Mouse (Mus musculus) forebrain, postnatal 0 days (tissue): ENCODE results near the gene Nell1. TPM values are rescaled to one million over a fixed set of nuclear protein-coding genes. Genes with fewer than 3 reads are reported as not detected.

Source experiments
- ATAC-seq: fragments of 200-750 bp; cut with Nextera tagmentation; 2 replicates; pipeline ENCODE4 v1.8.0; 2017; ENCODE audit warnings: mild to moderate bottlenecking, moderate library complexity
- DNase-seq: peaks from one replicate; pipeline ENCODE4 v3.0.0-alpha.2; 2015
- H3K27ac ChIP-seq: fragments of 300-500 bp; sonication (generic); 2 replicates; pipeline ENCODE4 v1.5.1; 2014; ENCODE audit warnings: low read depth, mild to moderate bottlenecking, antibody characterized with exemption, low read length, moderate library complexity, mixed read lengths
- H3K27me3 ChIP-seq: fragments of 300-500 bp; sonication (generic); 2 replicates; pipeline ENCODE4 v1.6.1; 2014; ENCODE audit warnings: mild to moderate bottlenecking, low read length, mixed read lengths; ENCODE audit not compliant: insufficient read depth
- H3K36me3 ChIP-seq: fragments of 300-500 bp; sonication (generic); 2 replicates; pipeline ENCODE4 v1.6.1; 2014; ENCODE audit warnings: mild to moderate bottlenecking, moderate library complexity; ENCODE audit not compliant: insufficient read depth
- H3K4me1 ChIP-seq: fragments of 300-500 bp; sonication (generic); 2 replicates; pipeline ENCODE4 v1.6.1; 2014; ENCODE audit warnings: antibody characterized with exemption; ENCODE audit not compliant: insufficient read depth
- H3K4me2 ChIP-seq: fragments of 300-500 bp; sonication (generic); 2 replicates; pipeline ENCODE4 v1.6.1; 2014; ENCODE audit warnings: low read depth, mild to moderate bottlenecking, moderate library complexity
- H3K4me3 ChIP-seq: fragments of 300-500 bp; sonication (generic); 2 replicates; pipeline ENCODE4 v1.5.1; 2014; ENCODE audit warnings: low read depth, low read length, mixed read lengths
- H3K9ac ChIP-seq: fragments of 300-500 bp; sonication (generic); 2 replicates; pipeline ENCODE4 v1.6.1; 2014; ENCODE audit warnings: mild to moderate bottlenecking
- H3K9me3 ChIP-seq: fragments of 300-500 bp; sonication (generic); 2 replicates; pipeline ENCODE4 v1.6.1; 2016; ENCODE audit warnings: low read length
- CTCF ChIP-seq: sonication (generic); IDR thresholded peaks from 2 replicates; pipeline ENCODE4 v1.5.1; 2016; ENCODE audit warnings: antibody characterized with exemption, control low read depth, low read depth
- WGBS: fragments of 180-500 bp; shearing (Covaris S2); extraction: QIAGEN DNeasy Blood & Tissue Kit; methylation state at CpG from one replicate; pipeline ENCODE4 v1.1.7; 2014; 5-methylcytosine and 5-hydroxymethylcytosine counted together
- polyA plus RNA-seq: library from polyadenylated mRNA; unstranded; fragments of >200 nt; fragmentation: Nextera tagmentation; extraction: Ambion mirVana; gene quantifications from 2 replicates; pipeline ENCODE4 v1.2.1, GENCODE M21; 2015
- total RNA-seq: library from RNA; depleted of rRNA; stranded (reverse); fragments of >200 nt; gene quantifications from 2 replicates; pipeline ENCODE4 v1.2.3, GENCODE M21; 2014

Gene Nell1
- total and polyA plus RNA-seq, 2 experiments from 2014 or later, result 32.6 to 56.3 TPM

GRCm38 (mm10) chr7:50588642-50589424 is 614.2 kb downstream of the Nell1 start:
- H3K4me2 ChIP-seq, result no peak overlapping the region
- H3K9me3 ChIP-seq, result no peaks in the 10 kb centered on the region
- ATAC-seq, result no peak
- H3K36me3 ChIP-seq, result no peaks in the 10 kb centered on the region
- no peak for TF ChIP-seq CTCF
- DNase-seq, result no peak
- H3K9ac ChIP-seq, result no peak overlapping the region
- H3K27me3 ChIP-seq, result no peaks in the 10 kb centered on the region
- no peak overlapping the region for H3K4me3 ChIP-seq
- WGBS, result 59% methylated on average over 8 of the region's 8 CpGs
- H3K27ac ChIP-seq, result no peak overlapping the region
- no peaks in the 10 kb centered on the region for H3K4me1 ChIP-seq

DNA sequence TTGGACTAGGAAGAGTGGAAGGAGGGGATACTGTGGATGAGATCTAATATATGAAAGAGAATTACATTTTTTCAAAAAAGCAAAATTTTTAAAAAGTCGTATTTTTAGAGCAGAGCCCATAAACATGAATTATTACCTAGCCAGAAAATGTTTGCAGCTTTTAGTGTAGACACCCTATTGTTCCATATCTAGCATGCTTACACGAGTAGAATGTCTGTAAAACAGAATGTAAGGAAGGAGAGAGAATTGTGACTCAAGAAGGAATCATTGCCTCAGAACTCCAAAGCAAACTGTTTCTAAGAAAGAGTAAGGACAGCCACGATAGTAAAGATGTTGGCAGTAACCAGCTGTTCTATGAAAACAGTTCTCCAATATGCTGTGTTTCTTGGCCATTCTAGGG is 624.2 kb downstream of the Nell1 start, which contains the start of gene 4933405O20Rik:
Gene 4933405O20Rik (plus strand): TSS at position 301 of the 400 bp plus-strand sequence.
- no peak for TF ChIP-seq CTCF
- Histone ChIP-seq H3K9me3 (no peaks in the 10 kb centered on the region), H3K36me3 (no peaks in the 10 kb centered on the region), H3K9ac (no peak within 1 kb of the TSS), H3K4me3 (no peak within 1 kb of the TSS), H3K4me1 (no peaks in the 10 kb centered on the region), H3K27me3 (no peaks in the 10 kb centered on the region), H3K27ac (no peak within 1 kb of the TSS), H3K4me2 (no peak within 1 kb of the TSS)
- no peak for DNase-seq
- 77% methylated on average over 3 of the region's 3 CpGs for WGBS
- no peak for ATAC-seq

- Histone ChIP-seq H3K4me1 (no peaks in the 10 kb centered on the region), H3K36me3 (no peaks in the 10 kb centered on the region), H3K4me2 (no peak overlapping the region), H3K27me3 (no peaks in the 10 kb centered on the region), H3K27ac (no peak overlapping the region), H3K9ac (no peak overlapping the region), H3K9me3 (no peaks in the 10 kb centered on the region), H3K4me3 (no peak overlapping the region)
- DNase-seq (no peak), ATAC-seq (no peak)
- TF ChIP-seq CTCF, result no peak
- 59% methylated on average over 2 of the region's 2 CpGs for WGBS
Measured at GRCm38 (mm10) chr7:50614101-50614500, 639.4 kb downstream of the Nell1 start.

DNA sequence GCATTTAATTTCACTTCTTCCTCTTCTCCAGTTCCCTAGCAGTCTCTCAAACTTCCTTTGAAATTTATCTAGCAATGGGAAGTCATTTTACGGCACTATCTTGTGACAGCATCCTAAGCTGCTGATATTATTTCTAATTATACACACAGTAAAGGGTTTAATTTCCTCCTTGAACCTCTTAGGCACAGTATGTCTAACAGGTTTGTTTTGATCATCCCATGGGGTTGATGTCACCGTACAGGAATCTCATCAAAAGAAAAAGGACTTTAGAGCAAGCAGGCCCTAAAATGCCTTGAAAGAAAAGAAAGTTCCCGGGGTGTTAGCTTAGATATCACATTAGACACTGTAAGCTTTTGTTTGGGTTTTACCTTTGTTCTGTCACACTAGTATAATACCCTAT is 654.5 kb downstream of the Nell1 start:
- H3K9ac ChIP-seq, result no peak overlapping the region
- DNase-seq, result no peak
- ATAC-seq, result no peak
- H3K4me1 ChIP-seq, result no peaks in the 10 kb centered on the region
- H3K4me3 ChIP-seq, result no peak overlapping the region
- H3K9me3 ChIP-seq, result no peaks in the 10 kb centered on the region
- no peak overlapping the region for H3K4me2 ChIP-seq
- no peaks in the 10 kb centered on the region for H3K36me3 ChIP-seq
- H3K27ac ChIP-seq, result no peak overlapping the region
- no peak for TF ChIP-seq CTCF
- H3K27me3 ChIP-seq, result no peaks in the 10 kb centered on the region
- 28% methylated on average over 3 of the region's 3 CpGs for WGBS

- Histone ChIP-seq H3K9me3 (no peaks in the 10 kb centered on the region), H3K27ac (no peak overlapping the region), H3K9ac (no peak overlapping the region), H3K4me3 (no peak overlapping the region), H3K27me3 (no peaks in the 10 kb centered on the region), H3K4me2 (no peak overlapping the region), H3K4me1 (no peaks in the 10 kb centered on the region), H3K36me3 (no peaks in the 10 kb centered on the region)
- ATAC-seq (no peak), DNase-seq (no peak)
- 45% methylated on average over 2 of the region's 2 CpGs for WGBS
- TF ChIP-seq CTCF, result no peak
Measured at GRCm38 (mm10) chr7:50633147-50633546, 658.5 kb downstream of the Nell1 start.

GRCm38 (mm10) chr7:50672266-50672665 is 697.6 kb downstream of the Nell1 start:
- Histone ChIP-seq H3K9ac (no peak overlapping the region), H3K27me3 (no peaks in the 10 kb centered on the region), H3K36me3 (no peaks in the 10 kb centered on the region), H3K9me3 (no peaks in the 10 kb centered on the region), H3K4me1 (no peaks in the 10 kb centered on the region), H3K27ac (no peak overlapping the region), H3K4me3 (no peak overlapping the region), H3K4me2 (no peak overlapping the region)
- WGBS, result 42% methylated on average over 4 of the region's 4 CpGs
- ATAC-seq (no peak), DNase-seq (no peak)
- no peak for TF ChIP-seq CTCF

DNA sequence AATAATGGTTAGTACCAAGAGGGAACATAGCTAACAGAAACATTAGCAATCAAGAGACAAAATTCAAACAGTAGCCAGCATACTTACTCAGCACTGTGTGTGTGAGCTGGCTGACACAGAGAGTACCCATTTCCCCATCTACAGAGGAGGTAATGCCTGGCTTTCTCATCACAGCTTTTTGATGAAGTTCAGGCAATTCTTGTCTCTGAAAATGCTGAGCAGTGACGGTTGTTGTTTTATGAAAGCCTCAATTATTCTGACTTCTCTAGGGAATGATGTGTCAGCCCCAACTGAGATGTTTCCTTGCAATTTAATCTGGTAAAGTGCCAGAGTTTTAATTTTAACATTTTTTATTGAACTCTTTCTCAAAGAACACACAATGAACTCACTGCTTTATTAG is 700.8 kb downstream of the Nell1 start:
- peak; percentile 88 for ATAC-seq
- no peaks in the 10 kb centered on the region for H3K27me3 ChIP-seq
- DNase-seq, result peak; percentile 39
- H3K4me3 ChIP-seq, result no peak overlapping the region
- no peaks in the 10 kb centered on the region for H3K9me3 ChIP-seq
- no peaks in the 10 kb centered on the region for H3K4me1 ChIP-seq
- no peaks in the 10 kb centered on the region for H3K36me3 ChIP-seq
- WGBS, result 45% methylated on average over 1 of the region's 1 CpGs
- H3K4me2 ChIP-seq, result no peak overlapping the region
- no peak for TF ChIP-seq CTCF
- no peak overlapping the region for H3K9ac ChIP-seq
- H3K27ac ChIP-seq, result no peak overlapping the region
